Mouse (Mus musculus) heart, adult 2 months (tissue): ENCODE measurements at regions not wholly inside any gene's neighbourhood (a gene's known extent, or its start where the extent isn't known, plus 50 kb on each side); places are given as distances from the start of the nearest gene placed in this dataset.

Experiments used
- DNase-seq, 2 experiments: peaks; one replicate each; pipeline ENCODE4 v3.0.0; 2021
- H3K27ac ChIP-seq: fragments of 200-600 bp; 2 replicates; pipeline ENCODE4 v1.8.1; 2022
- H3K27me3 ChIP-seq: fragments of 200-500 bp; 2 replicates; pipeline ENCODE4 v1.6.1; 2012; ENCODE audit warnings: mild to moderate bottlenecking, low read length, inconsistent platforms, mixed read lengths; ENCODE audit not compliant: control insufficient read depth, insufficient read depth
- H3K36me3 ChIP-seq: fragments of 200-500 bp; 2 replicates; pipeline ENCODE4 v1.6.1; 2012; ENCODE audit warnings: low read length, inconsistent platforms; ENCODE audit not compliant: control insufficient read depth, insufficient read depth
- H3K4me1 ChIP-seq: fragments of 200-500 bp; 2 replicates; pipeline ENCODE4 v1.6.1; 2011; ENCODE audit warnings: low read length; ENCODE audit not compliant: control insufficient read depth, insufficient read depth
- H3K4me3 ChIP-seq: fragments of 200-600 bp; 2 replicates; pipeline ENCODE4 v1.8.1; 2022
- H3K79me2 ChIP-seq: fragments of 200-500 bp; replicated peaks from 2 replicates; pipeline ENCODE4 v1.6.1; 2012; ENCODE audit warnings: mild to moderate bottlenecking, inconsistent platforms, low read length, moderate library complexity, mixed read lengths; ENCODE audit not compliant: control insufficient read depth, insufficient read depth
- H3K9ac ChIP-seq: fragments of 200-500 bp; 2 replicates; pipeline ENCODE4 v1.6.1; 2012; ENCODE audit warnings: low read depth, mild to moderate bottlenecking, control low read depth, inconsistent platforms, low read length, mixed read lengths
- CTCF ChIP-seq: fragments of 200-600 bp; IDR thresholded peaks from 2 replicates; pipeline ENCODE4 v1.8.1; 2022; ENCODE audit warnings: antibody characterized with exemption, mild to moderate bottlenecking, moderate library complexity
- EP300 ChIP-seq: fragments of 200-500 bp; IDR thresholded peaks from 2 replicates; pipeline ENCODE4 v1.6.1; 2011; ENCODE audit warnings: low read depth, low read length, control low read depth; ENCODE audit not compliant: insufficient read depth
- POLR2A ChIP-seq: fragments of 200-500 bp; IDR thresholded peaks from 2 replicates; pipeline ENCODE4 v1.6.1; 2011; ENCODE audit warnings: mild to moderate bottlenecking, low read depth, low read length, control low read depth; ENCODE audit not compliant: insufficient read depth
- WGBS: fragments of 180-500 bp; shearing (Covaris S2); methylation state at CpG from one replicate; pipeline ENCODE4 v1.1.7; 2018; 5-methylcytosine and 5-hydroxymethylcytosine counted together
- intact Hi-C: fragments of 180-260 bp; cut with DNase I; formaldehyde crosslinking; loops from one replicate; pipeline ENCODE4 v1.15.1; 2025

- no peak for TF ChIP-seq EP300
- TF ChIP-seq POLR2A = no peak
- TF ChIP-seq CTCF = peak; percentile 37
- H3K79me2 ChIP-seq = no peaks in the 10 kb centered on the region
- peaks cover 1% of the 10 kb centered on the region; the same call in 1 of the 2 replicates for H3K4me1 ChIP-seq
- intact Hi-C loops = loop anchor here (2.0 kb wide), 1 partner anchor 128 kb away; no protein-coding TSS in a partner anchor
- peak overlapping the region; percentile 97 for H3K27ac ChIP-seq
- no peaks in the 10 kb centered on the region for H3K36me3 ChIP-seq
- peak; percentile 31 to 50 for DNase-seq
- H3K4me3 ChIP-seq = peak overlapping the region; percentile 89
- WGBS = 1% methylated on average over 14 of the region's 14 CpGs
- peak overlapping the region; percentile 83 for H3K9ac ChIP-seq
- no peaks in the 10 kb centered on the region for H3K27me3 ChIP-seq
Observed at GRCm38 (mm10) chr17:4907181-4907752, 86.9 kb upstream of the Arid1b start.

GRCm38 (mm10) chr17:4907841-4908571 is 86.1 kb upstream of the Arid1b start:
- Histone ChIP-seq H3K79me2 (no peaks in the 10 kb centered on the region), H3K27ac (peak overlapping the region; percentile 97), H3K9ac (peak overlapping the region; percentile 94), H3K4me1 (peaks cover 1% of the 10 kb centered on the region; the same call in 1 of the 2 replicates), H3K36me3 (no peaks in the 10 kb centered on the region), H3K4me3 (peak overlapping the region; percentile 89), H3K27me3 (no peaks in the 10 kb centered on the region)
- peak; percentile 10; the same call in 1 of the 2 replicates for TF ChIP-seq CTCF
- TF ChIP-seq EP300 = peak; percentile 65; the same call in 1 of the 2 replicates
- TF ChIP-seq POLR2A = peak; percentile 74
- intact Hi-C loops = loop anchor here (1.0 to 2.0 kb wide), 3 partner anchors 85 to 281 kb away; no protein-coding TSS in a partner anchor
- WGBS = under 1% methylated on average over 85 of the region's 85 CpGs
- DNase-seq = peak; percentile 95 to 96

- Histone ChIP-seq H3K79me2 (no peaks in the 10 kb centered on the region), H3K36me3 (no peaks in the 10 kb centered on the region), H3K4me1 (peaks cover 1% of the 10 kb centered on the region; the same call in 1 of the 2 replicates), H3K9ac (peak overlapping the region; percentile 94), H3K27ac (peak overlapping the region; percentile 97), H3K27me3 (no peaks in the 10 kb centered on the region), H3K4me3 (peak overlapping the region; percentile 89)
- WGBS = 1% methylated on average over 17 of the region's 17 CpGs
- intact Hi-C loops = loop anchor here (1.0 kb wide), 2 partner anchors 85 to 281 kb away; no protein-coding TSS in a partner anchor
- DNase-seq = no peak
- TF ChIP-seq EP300 (no peak), CTCF (no peak), POLR2A (no peak)
Observed at GRCm38 (mm10) chr17:4908572-4908965, 85.6 kb upstream of the Arid1b start.

GRCm38 (mm10) chr17:4910182-4910581 is 84.0 kb upstream of the Arid1b start:
- H3K79me2 ChIP-seq = no peaks in the 10 kb centered on the region
- no peak overlapping the region for H3K4me3 ChIP-seq
- H3K4me1 ChIP-seq = peaks cover 1% of the 10 kb centered on the region; the same call in 1 of the 2 replicates
- TF ChIP-seq CTCF (no peak), EP300 (no peak), POLR2A (no peak)
- H3K27me3 ChIP-seq = no peaks in the 10 kb centered on the region
- DNase-seq = no peak
- H3K27ac ChIP-seq = no peak overlapping the region
- intact Hi-C loops = no loop called here
- no peaks in the 10 kb centered on the region for H3K36me3 ChIP-seq
- WGBS = 57% methylated on average over 5 of the region's 5 CpGs
- no peak overlapping the region for H3K9ac ChIP-seq

- intact Hi-C loops = no loop called here
- Histone ChIP-seq H3K4me1 (no peaks in the 10 kb centered on the region; the same call in 1 of the 2 replicates), H3K9ac (no peak overlapping the region), H3K27ac (no peak overlapping the region), H3K27me3 (no peaks in the 10 kb centered on the region), H3K36me3 (no peaks in the 10 kb centered on the region), H3K79me2 (no peaks in the 10 kb centered on the region), H3K4me3 (no peak overlapping the region)
- 73% methylated on average over 4 of the region's 4 CpGs for WGBS
- TF ChIP-seq EP300 = no peak
- TF ChIP-seq CTCF = no peak
- no peak for TF ChIP-seq POLR2A
- no peak for DNase-seq
Observed at GRCm38 (mm10) chr17:4913001-4913400, 81.1 kb upstream of the Arid1b start.

- Histone ChIP-seq H3K4me1 (no peaks in the 10 kb centered on the region; the same call in 1 of the 2 replicates), H3K27me3 (no peaks in the 10 kb centered on the region), H3K36me3 (no peaks in the 10 kb centered on the region), H3K9ac (no peak overlapping the region), H3K27ac (no peak overlapping the region), H3K79me2 (no peaks in the 10 kb centered on the region), H3K4me3 (no peak overlapping the region)
- no peak for DNase-seq
- 43% methylated on average over 6 of the region's 6 CpGs for WGBS
- no peak for TF ChIP-seq POLR2A
- no peak for TF ChIP-seq CTCF
- TF ChIP-seq EP300 = no peak
- intact Hi-C loops = no loop called here
Observed at GRCm38 (mm10) chr17:4919866-4920495, 74.2 kb upstream of the Arid1b start.
